Mouse (Mus musculus): Measurements from ENCODE around the gene Rps11.
"Not testable (repeated sequence)": the region's sequence is repeated elsewhere in the genome, so short reads cannot be mapped to it uniquely, and the experiment has no call there.

The Rps11 gene

GRCm38 (mm10) chr7:45133446-45134159 lies 9.4 kb upstream of the Rps11 start:
- DNase-seq (ENCODE audit: low read depth), result no peak

GRCm38 (mm10) chr7:45131850-45132249 lies 7.6 kb upstream of the Rps11 start:
- DNase-seq (ENCODE audit: low read depth), result no peak

DNA sequence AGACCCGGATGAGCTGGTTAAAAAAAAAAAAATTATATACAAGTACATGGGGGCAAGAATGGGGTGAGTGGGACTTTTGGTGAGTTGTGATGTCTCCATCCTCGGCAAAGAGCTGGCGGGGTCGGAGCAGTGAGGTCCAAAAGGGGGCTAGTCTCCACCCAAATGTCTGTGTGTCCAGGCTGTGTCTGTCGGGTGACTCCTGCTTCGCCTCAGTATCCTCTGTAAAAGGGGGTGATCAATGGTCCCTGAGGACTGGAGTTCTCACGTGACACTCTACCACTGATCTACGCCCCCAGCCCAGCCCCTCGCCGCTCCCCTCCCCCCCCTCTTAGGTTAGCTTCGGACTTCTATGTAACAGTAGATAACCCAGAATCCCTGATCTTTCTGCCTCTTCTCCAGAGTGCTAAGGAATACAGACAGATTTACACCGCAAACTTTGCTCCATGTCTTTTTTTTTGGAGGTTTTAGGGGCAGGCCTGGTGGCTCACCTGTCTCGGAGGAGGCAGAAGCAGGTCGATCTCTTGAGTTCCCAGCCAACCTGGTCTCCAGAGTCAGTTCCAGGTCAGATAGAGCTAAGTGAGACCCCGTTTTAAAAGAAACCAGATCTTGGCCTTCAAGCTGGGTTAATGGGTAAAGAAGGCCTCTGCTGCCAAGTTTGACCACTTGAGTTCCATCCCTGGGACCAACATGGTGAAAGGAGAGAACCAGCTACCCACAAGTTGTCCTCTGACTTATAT lies 5.7 kb upstream of the Rps11 start:
- no peak for DNase-seq (ENCODE audit: low read depth)

DNA sequence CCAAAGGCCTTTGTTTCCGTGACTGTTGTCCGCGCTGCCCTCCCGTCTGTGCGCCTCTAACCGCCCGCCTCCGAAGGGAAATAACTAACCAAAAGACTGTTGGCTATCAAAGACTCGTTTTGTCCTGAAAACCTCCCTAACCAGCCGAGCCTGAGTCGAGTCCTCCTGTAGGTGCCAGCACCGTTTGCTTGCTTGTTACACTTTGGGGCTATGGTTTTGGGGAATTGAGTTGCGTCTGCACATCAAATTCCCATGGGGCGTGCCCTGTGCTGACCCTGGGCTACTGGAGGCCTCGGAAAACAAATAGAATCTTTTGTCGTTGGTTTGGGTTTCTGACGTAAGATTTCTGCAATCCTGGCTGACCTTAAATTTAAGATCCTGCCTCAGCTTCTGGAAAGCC lies 5.1 kb upstream of the Rps11 start:
- DNase-seq (ENCODE audit: low read depth), result peak; percentile 65

DNA sequence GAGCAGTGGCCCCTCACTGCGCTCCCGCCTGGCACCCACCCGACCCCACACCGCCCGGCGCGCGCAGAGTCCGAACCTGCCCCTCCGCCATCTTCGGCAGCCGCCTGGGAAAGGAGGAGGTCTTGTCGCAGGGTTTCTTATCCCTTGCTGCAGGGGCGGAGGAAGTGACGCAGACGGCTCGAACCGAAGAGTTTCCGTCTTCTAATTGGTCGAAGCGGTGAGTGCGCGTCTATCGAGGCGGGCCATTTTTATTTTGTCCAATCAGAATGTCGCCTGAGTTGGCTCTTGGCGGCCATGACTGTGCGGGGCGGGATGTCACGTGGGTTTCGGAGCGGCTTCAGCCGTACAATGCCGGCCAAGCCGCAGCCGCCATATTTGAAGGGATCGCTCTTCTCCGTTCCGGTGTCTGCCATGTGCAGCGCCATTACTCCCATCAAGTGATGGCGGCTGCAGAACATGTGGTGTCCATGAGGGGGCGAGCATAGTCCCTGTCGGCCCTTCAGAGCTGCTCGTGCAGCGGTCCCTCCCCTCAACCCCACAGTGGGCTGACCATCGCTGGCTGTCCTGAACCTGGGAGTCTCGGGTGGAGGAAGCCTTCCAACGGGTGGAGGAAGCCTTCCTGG lies 4.5 kb upstream of the Rps11 start, which contains the start of gene Rpl13a:
Rpl13a (minus strand) TSS at position 138 of the 623 bp plus-strand sequence.
- peak; percentile 99 for DNase-seq (ENCODE audit: low read depth)

GRCm38 (mm10) chr7:45127700-45128224 lies 3.5 kb upstream of the Rps11 start:
- no peak for DNase-seq (ENCODE audit: low read depth)

DNA sequence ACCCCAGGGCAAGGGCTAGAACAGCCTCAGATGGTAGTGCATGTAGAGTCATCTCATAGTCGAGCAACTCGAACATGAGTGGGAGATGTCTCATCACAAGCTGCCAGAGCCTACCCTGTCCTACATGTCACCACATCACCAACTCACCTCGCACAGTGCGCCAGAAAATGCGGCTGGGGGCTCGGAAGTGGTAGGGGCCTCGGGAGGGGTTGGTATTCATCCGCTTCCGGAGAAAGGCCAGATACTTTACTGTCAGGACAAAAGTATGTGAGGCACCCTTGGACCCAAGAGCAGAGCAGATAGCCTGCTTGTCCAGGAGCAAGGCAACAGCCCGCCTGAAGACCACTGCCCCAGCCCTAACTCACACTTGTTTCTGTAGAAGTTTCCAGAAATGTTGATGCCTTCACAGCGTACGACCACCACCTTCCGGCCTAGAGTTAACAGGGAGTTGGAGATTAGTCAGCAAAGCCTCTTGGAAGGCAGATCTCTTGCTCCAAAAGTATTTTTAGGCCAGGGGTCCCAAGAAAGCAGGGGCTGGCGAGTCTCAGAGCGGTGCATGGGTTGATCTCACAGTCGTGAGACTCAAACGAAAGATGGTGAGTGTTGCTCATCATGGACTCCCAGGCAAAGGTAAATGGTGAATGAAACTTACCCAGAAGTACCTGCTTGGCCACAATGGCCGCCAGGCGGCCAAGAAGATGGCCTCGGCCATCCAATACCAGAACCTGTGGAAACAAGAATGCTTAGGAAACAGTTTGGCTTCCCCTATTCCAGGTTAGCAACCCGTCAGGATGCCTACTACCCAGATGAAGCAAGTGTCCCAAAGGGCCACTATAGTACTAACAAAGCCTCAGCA lies 2.8 kb upstream of the Rps11 start:
- DNase-seq (ENCODE audit: low read depth), result no peak

- DNase-seq (ENCODE audit: low read depth), result no peak
These were observed 2.1 kb upstream of the Rps11 start for GRCm38 (mm10) chr7:45126147-45126843.

DNA sequence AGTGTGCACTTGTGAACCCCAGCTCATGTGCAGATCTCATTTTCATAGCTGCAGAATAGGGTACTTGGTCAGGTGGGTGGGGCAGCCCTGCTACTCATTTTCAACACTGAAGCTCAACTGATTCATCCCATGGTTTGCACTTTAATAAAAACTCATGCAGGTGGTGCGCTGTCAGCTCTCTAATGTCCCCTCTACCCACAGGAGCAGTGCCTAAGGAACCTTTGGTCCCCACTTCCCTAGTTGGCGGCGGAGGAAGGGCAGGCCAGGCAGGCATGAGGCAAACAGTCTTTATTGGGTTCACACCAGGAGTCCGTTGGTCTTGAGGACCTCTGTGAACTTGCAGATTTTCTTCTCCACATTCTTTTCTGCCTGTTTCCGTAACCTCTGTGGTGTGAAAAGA lies 1.4 kb upstream of the Rps11 start:
- not testable (repeated sequence) for DNase-seq (ENCODE audit: low read depth)

GRCm38 (mm10) chr7:45125144-45125600 lies 933 bp upstream of the Rps11 start:
- peak; percentile 40 for DNase-seq (ENCODE audit: low read depth)

DNA sequence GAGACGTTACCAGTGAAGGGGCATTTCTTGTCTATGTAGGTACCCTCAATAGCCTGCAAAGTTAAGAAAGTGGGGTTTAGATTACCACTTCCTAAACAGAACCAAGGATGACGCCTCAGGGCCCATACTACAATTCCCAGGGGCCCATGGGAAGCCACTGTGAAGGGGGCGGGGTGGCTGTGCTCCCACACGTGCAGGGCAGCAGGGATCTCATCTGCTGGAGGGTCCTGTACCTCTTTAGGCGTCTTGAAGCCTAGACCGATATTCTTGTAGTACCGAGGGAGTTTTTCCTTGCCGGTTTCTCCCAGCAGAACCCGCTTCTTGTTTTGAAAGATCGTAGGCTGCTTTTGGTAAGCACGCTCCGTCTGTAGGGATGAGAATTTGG lies 1.1 kb downstream of the Rps11 start:
- no peak for DNase-seq (ENCODE audit: low read depth)

GRCm38 (mm10) chr7:45122561-45123185 lies 1.6 kb downstream of the Rps11 start:
- DNase-seq (ENCODE audit: low read depth), result no peak

- DNase-seq (ENCODE audit: low read depth), result no peak
These were observed 2.3 kb downstream of the Rps11 start for GRCm38 (mm10) chr7:45121966-45122365.

DNA sequence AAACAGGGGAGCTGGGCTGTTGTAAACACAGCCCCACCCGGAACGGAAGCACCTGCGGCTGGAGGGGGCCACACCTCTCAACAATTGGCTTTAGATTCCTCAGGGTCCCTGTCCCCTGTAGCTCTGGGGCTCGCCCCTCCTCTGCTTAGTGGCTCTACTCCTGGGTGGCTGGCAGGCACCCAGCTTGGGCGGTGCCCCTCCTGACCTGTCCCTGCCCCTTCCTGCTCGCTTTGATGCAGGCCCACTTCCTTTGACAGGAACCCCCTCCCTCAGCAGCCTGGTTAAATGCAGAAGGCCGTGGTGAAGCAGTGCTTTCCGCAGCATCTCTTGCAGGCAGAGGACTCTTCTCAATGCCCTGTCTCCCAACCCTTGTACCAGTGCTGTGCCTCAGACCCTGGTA lies 2.8 kb downstream of the Rps11 start:
- no peak for DNase-seq (ENCODE audit: low read depth)

DNA sequence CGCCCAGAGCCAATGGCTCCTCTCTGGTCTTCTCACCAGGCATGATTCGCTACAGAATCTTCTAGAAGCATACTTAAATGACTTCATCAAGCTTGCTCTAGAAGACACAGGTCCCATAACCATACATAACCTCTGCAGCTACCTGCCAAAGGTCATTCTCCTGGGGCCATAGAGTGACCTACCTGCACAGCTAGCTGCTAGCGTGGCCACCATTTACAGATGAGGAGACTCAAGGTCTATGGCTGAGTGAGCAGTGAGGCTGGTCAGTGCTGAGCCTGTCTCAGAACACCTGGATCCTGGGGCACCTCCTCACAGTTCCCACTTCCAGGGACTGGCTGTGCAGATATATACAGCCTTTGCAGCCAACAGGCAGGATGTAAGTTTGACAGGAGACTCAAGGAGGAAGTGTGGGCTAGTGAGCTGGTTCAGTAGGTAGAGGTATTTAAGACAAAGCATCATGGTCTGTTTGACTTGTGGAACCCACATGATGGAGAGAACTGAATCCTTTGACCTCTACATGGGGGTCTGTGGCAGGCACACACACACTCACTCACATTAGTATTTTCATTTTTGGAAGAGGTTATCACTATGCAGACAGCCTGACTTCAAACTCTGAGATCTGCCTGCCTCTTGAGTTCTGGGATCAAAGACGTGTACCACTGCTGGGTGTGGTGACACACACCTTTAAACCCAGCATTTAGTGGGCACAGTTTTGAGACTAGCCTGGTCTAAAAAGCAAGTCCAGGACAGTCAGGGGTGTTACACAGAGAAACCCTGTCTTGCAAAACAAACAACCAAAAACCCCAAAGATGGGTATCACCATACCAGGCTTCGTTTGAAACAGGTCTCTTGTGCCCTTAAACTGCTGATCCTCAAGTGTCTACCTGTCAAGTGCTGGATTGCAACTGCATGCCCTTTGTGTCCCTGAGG lies 4.2 kb downstream of the Rps11 start:
- no peak for DNase-seq (ENCODE audit: low read depth)

- DNase-seq (ENCODE audit: low read depth), result no peak
These were observed 5.9 kb downstream of the Rps11 start for GRCm38 (mm10) chr7:45118336-45118735.

DNA sequence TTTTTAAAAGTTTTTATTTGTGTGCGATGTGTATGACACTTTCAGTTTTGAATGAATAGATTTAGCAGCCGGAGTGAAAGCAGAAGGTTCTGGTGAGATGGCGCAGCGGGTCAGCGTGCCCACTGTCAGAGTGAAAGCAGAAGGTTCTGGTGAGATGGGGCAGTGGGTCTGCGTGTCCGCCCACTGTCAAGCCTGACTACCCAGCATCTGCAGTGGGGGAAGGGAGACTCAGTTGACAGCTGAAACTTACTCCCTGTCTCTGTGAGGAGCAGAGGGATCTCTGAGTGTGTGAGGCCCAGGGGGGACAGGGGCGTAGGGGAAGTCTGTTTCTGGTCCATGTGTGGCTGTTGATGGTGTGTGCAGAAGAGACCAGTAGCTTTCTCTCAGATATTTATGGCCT lies 6.7 kb downstream of the Rps11 start:
- DNase-seq (ENCODE audit: low read depth), result no peak

DNA sequence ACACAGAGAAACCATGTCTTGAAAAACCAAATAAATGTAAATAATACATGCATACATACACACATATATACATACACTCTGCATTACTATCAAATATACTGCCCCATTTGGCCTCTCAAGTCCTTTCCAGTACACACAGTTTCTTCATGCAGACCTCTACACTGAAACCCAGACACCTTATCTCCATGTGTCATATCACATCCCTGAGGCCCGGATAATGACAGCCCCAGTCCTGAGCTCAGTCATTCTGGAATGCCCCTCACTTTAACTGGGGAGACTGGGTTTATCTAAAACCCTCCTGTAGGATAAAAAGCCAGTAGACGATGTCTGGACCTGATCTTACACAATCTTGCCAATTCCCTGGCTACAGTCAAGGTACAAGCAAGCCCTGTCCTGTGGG lies 10.8 kb downstream of the Rps11 start:
- DNase-seq (ENCODE audit: low read depth), result no peak

- no peak for DNase-seq (ENCODE audit: low read depth)
These were observed 11.7 kb downstream of the Rps11 start for GRCm38 (mm10) chr7:45112529-45112928.

- DNase-seq (ENCODE audit: low read depth), result no peak
These were observed 12.3 kb downstream of the Rps11 start for GRCm38 (mm10) chr7:45111940-45112339.

Data from fibroblast of lung, adult 2 months (primary cell).